Mouse (Mus musculus) embryonic fibroblast, embryonic 13.5 days (primary cell): ENCODE measurements around the gene Ptpre.
A peak's percentile ranks its signal among the peaks of the same experiment; 100 is the strongest.

Experiments
- CTCF ChIP-seq: IDR thresholded peaks from 2 replicates; pipeline ENCODE4 v1.5.1; 2011; ENCODE audit warnings: mild to moderate bottlenecking, control low read depth, low read length, moderate library complexity, borderline replicate concordance; ENCODE audit not compliant: insufficient read depth
- POLR2A ChIP-seq: IDR thresholded peaks from 2 replicates; pipeline ENCODE4 v1.6.1; 2011; ENCODE audit warnings: low read depth, mild to moderate bottlenecking, control low read depth, low read length, moderate library complexity

- TF ChIP-seq CTCF (peak; percentile 54; the same call in 1 of the 2 replicates), POLR2A (no peak)
Observed at GRCm38 (mm10) chr7:135631776-135632552, 94.7 kb downstream of the Ptpre start.
